Mouse (Mus musculus) stomach, embryonic 14.5 days (tissue): Measurements from ENCODE around the gene Fgf23. TPM values are rescaled to one million over a fixed set of nuclear protein-coding genes. Genes with fewer than 3 reads are reported as not detected.

Experiments
- ATAC-seq: fragments of 200-750 bp; cut with Nextera tagmentation; 2 replicates; pipeline ENCODE4 v1.8.0; 2017; ENCODE audit warnings: low read depth, moderate TSS enrichment; ENCODE audit not compliant: insufficient number of reproducible peaks, insufficient read depth, low FRiP score
- H3K27ac ChIP-seq: fragments of 300-500 bp; sonication (generic); 2 replicates; pipeline ENCODE4 v1.5.1; 2014; ENCODE audit warnings: mild to moderate bottlenecking, low read length, moderate library complexity, mixed read lengths
- H3K27me3 ChIP-seq: fragments of 300-500 bp; sonication (generic); 2 replicates; pipeline ENCODE4 v1.6.1; 2014; ENCODE audit warnings: low read length, control low read depth, mixed read lengths; ENCODE audit not compliant: control insufficient read depth, insufficient read depth
- H3K36me3 ChIP-seq: fragments of 300-500 bp; sonication (generic); 2 replicates; pipeline ENCODE4 v1.6.1; 2014; ENCODE audit warnings: mild to moderate bottlenecking, control low read depth, low read length, moderate library complexity, mixed read lengths; ENCODE audit not compliant: control insufficient read depth, insufficient read depth
- H3K4me1 ChIP-seq: fragments of 300-500 bp; sonication (generic); 2 replicates; pipeline ENCODE4 v1.6.1; 2014; ENCODE audit warnings: low read length, control low read depth, mixed read lengths; ENCODE audit not compliant: control insufficient read depth, insufficient read depth
- H3K4me2 ChIP-seq: fragments of 300-500 bp; sonication (generic); replicated peaks from 2 replicates; pipeline ENCODE4 v1.6.1; 2014; ENCODE audit warnings: low read depth, low read length, control low read depth
- H3K4me3 ChIP-seq: fragments of 300-500 bp; sonication (generic); 2 replicates; pipeline ENCODE4 v1.5.1; 2014; ENCODE audit warnings: low read depth, low read length, control low read depth
- H3K9ac ChIP-seq: fragments of 300-500 bp; sonication (generic); replicated peaks from 2 replicates; pipeline ENCODE4 v1.6.1; 2014; ENCODE audit warnings: low read depth, mild to moderate bottlenecking, control low read depth, low read length, moderate library complexity, mixed read lengths
- H3K9me3 ChIP-seq: fragments of 300-500 bp; sonication (generic); 2 replicates; pipeline ENCODE4 v1.6.1; 2016; ENCODE audit warnings: low read depth, low read length, control low read depth; ENCODE audit not compliant: control insufficient read depth
- WGBS: fragments of 180-500 bp; shearing (Covaris S2); extraction: QIAGEN DNeasy Blood & Tissue Kit; methylation state at CpG from one replicate; pipeline ENCODE4 v1.1.7; 2014; 5-methylcytosine and 5-hydroxymethylcytosine counted together
- polyA plus RNA-seq: library from polyadenylated mRNA; unstranded; fragments of >200 nt; fragmentation: Nextera tagmentation; extraction: Ambion mirVana; gene quantifications from 2 replicates; pipeline ENCODE4 v1.2.1, GENCODE M21; 2014

Gene Fgf23
- polyA plus RNA-seq, 1 experiment from 2014 or later: not detected

DNA sequence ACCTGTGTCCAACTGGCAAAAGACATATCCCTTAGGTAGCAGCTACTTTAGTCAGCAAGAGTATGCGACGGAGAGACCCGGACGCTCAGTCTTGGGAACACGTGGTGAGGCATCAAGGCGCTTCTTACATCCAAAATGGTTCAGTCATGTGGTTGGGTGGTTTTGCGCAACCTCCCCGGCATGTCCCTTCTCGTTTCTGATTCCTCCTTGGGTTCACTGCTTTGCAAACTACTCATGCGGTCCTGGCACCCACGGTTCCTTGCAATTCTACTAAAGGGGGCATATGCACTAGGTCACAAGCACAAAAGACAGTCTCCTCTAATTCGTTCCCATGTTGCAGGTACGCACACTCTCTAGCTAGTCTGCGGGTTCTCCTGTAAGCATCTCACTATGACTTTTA is 57.0 kb downstream of the Fgf23 start:
- no peak for ATAC-seq
- Histone ChIP-seq H3K36me3 (peaks cover 63% of the 10 kb centered on the region), H3K9me3 (no peaks in the 10 kb centered on the region), H3K4me2 (no peak overlapping the region), H3K4me1 (no peaks in the 10 kb centered on the region), H3K4me3 (no peak overlapping the region), H3K9ac (no peak overlapping the region), H3K27ac (no peak overlapping the region), H3K27me3 (no peaks in the 10 kb centered on the region)
- 90% methylated on average over 14 of the region's 14 CpGs for WGBS

DNA sequence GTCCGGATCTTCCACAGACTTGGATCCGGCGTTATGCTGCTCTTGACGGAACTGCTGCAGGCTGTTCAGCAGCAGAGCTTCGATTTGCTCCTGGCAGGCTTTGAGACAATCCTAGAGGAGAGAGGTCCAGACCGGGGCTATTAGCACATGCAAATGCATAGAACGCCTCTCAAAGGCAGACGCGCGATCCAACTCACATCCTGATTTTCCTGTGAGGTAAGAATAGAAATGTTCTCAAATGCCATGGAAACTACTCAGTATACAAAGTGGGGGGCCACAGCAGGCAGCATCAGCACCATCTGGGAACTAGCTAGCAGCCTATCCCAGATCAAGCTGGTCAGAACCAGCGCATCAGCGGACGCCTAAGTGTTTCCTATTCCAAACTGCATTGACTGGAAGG is 57.7 kb downstream of the Fgf23 start:
- no peaks in the 10 kb centered on the region for H3K9me3 ChIP-seq
- 83% methylated on average over 13 of the region's 13 CpGs for WGBS
- no peaks in the 10 kb centered on the region for H3K4me1 ChIP-seq
- ATAC-seq: no peak
- H3K36me3 ChIP-seq: peaks cover 68% of the 10 kb centered on the region
- H3K4me2 ChIP-seq: no peak overlapping the region
- H3K27me3 ChIP-seq: no peaks in the 10 kb centered on the region
- H3K27ac ChIP-seq: no peak overlapping the region
- no peak overlapping the region for H3K4me3 ChIP-seq
- H3K9ac ChIP-seq: no peak overlapping the region

Other genes starting within 250 kb of the Fgf23 start
- 180 and 200 TPM in 2 replicates for gene Ndufa9, start 223.8 kb upstream of the Fgf23 start, polyA plus RNA-seq
- not detected in 2 replicates for gene Akap3, start 219.8 kb upstream of the Fgf23 start, polyA plus RNA-seq
- gene Dyrk4, start 151.1 kb upstream of the Fgf23 start, polyA plus RNA-seq: 0.42 TPM in 1 of 2 replicates, not detected in the other
- 62.1 and 73.4 TPM in 2 replicates for gene Rad51ap1, start 133.3 kb upstream of the Fgf23 start, polyA plus RNA-seq
- 17.6 and 19.5 TPM in 2 replicates for gene D6Wsu163e, start 132.9 kb upstream of the Fgf23 start, polyA plus RNA-seq
- not detected in 2 replicates for gene Fgf6, start 57.3 kb upstream of the Fgf23 start, polyA plus RNA-seq
- gene Tigar, start 36.7 kb downstream of the Fgf23 start, polyA plus RNA-seq: 3.4 and 3.8 TPM in 2 replicates
- 1,255 and 1,268 TPM in 2 replicates for gene Ccnd2, start 79.3 kb downstream of the Fgf23 start, polyA plus RNA-seq